Mouse (Mus musculus): ENCODE measurements around the gene Ccdc163.

Ccdc163 gene

DNA sequence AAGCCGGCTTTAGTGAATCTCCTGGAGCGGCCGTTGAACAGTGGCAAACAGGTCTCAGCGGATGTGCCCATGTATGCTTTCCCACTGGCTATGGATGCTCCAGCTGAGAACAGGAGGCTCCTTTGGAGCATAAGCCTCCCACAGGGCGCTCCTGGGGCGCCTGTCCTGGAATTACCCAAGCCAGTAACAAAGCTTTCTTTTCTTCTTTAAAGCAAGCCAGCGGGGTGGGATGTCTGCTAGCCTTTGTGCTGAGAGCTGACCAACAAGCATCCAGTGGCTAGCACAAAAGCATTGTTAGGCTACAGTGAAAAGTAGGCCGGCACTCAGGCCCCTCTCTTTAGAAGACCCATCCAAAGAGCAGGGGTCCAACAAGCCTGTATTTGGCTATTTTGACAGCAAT lies 73.9 kb downstream of the Ccdc163 start:
- DNase-seq, result no peak

DNA sequence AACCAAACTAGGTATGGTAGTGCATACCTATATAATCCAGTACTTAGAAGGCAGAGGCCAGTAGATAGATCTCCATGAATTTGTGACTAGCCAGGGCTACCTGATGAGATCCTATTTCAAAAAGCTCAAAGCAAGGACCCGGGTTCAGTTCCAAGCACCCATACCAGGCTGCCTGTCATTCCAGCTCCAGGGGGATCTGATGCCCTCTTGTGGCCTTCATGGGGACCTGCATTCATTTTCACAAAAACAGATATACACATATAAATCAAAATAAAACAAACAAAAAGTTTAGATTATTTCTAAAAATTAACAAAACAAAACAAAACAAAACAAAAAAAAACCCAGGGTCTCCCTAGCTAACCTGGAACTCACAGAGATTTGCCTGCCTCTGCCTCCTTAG lies 78.3 kb downstream of the Ccdc163 start:
- DNase-seq, result no peak

DNA sequence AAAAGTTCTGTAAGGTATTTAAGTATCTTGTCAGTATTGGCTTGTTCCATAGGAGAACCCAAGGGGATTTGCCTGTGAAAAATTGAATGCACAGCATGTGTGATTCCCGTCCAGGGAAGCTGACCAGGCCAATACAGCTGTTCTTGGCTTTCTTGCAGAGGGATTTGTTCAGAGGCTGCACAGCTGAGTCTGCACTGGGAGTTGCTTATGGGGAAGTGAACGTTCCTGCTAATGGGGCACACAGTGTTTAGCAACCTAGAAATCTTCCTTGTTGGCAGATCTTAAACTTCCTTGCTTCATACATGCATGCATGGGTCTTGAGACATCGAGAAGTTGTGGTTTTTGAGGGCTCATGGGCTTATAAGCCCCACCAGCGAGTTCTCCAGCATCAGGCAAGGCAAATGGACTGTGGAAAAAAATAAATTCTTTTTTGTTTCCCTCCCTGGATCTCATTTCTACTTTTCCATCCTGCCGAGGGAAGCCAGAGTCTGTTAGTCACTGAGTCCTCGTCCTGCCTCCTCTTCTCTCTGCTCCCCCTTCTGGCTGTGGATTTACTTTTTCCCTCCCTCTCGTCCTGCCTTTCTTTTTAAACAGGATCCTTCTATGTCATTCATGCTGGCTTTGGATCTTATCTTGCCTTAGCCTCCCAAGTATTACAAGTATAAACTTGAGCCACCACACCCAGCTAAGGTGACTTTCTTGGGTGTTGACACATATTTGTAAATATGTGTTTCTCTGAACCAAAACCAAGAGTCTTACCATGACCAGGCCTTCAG lies 79.9 kb downstream of the Ccdc163 start:
- DNase-seq, result no peak

DNA sequence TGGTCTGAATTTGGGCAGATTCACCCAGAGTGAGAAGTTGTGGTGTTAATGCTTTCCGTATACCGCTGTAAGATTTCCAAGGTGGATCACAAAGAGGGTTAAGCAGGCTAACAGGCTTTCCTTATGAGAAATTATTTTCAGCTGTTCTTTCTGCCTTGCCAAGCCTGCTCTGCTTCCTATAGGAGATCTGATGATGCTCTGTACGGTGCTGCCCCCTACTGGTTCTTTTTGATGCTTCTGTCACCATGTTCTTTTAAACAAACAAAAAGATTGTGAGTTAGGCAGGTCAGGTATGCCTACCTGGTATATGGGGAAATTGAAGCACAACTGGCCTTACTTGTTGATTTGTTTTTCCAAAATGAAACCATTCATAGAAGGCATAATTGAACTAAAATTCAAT lies 80.6 kb downstream of the Ccdc163 start:
- peak; percentile 69 to 90 for DNase-seq

DNA sequence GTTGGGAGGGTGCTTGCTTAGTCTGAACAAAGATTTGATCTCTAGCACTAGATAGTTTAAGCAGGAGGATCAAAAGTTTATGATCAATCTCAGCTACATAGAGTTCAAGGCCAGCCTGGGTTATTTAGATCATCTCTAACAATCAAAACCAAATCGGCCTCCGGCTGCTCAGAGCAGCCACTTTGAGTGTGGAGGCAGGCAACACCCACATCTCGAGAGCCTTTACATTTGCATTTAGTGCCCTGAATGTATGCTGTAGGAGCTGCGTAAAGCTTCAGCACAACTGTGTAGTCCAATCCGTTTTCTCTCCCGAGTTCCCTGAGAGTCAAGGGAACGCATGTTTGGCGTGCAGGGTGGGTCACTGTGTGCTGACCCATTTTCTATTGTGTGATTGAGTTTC lies 84.1 kb downstream of the Ccdc163 start:
- DNase-seq, result no peak

DNA sequence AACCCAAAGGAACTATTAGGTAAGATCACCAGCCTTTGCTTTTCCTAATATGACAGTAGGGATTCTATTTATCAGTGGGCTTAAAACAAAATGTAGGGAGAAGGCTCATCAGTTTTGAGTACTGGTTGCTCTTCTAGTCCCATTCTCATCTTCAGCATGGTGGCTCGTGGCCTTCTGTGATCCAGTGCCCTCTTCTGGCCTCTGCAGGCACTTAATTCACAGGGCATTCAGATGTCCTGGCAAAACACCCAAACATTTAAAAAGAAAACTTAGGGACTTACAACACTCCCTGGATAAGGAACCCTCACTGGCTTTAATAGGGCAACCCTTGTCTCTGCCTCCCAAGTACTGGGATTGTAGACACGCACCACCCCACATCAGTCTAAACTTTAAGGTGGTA lies 86.0 kb downstream of the Ccdc163 start:
- DNase-seq, result no peak

DNA sequence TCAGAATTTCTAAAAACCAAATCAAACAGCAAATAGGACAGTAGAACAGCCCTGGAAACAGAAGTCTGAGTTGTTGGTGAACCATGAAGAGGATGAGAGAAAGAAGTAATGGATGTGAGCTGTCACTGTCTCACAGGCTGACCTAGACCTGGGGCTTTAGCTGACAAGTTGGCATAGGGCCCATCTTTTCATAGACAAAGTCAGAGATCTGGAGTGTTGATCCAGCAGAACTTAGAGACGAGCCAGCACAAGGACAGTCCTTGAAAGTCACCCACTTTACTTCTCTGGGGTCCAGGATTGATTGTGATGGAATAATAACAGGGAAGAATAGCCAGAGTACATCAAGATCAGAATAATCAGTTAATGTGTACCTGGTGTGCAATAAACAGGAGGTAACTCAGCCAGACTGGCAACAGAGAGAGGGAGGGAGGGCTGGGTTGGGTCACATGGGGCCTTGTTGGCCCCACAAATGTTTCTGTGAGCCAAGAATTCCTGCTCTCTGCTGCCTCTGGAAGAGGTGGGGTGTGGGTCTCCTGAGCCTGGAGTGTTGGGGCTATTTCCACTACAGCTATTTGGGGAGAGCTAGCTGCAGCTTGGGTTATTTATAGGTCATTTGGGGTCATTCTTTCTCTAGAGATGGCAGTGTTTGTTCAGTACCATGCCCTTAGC lies 88.3 kb downstream of the Ccdc163 start:
- DNase-seq, result no peak

DNA sequence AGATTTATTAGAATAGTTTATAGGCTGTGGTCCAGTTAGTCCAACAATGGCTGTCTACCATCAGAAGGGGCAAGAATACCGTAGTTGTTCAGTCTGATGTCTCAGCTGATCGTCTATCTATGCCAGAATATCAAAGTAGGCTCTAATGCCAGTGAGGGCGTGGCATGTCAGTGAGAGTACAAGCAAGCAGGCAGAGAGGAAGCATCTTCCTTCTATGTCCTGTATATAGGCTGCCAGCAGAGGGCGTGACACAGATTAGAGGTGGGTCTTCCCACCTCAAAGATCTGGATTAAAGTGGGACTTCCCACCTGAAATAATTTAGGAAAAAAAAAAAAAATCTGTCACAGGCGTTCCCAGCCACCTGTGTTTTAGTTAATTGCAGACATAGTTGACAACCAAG lies 91.6 kb downstream of the Ccdc163 start:
- DNase-seq, result no peak

Data from cerebellum, postnatal 25 days (tissue).